Mouse (Mus musculus): Measurements from ENCODE around the gene Flii.

GRCm38 (mm10) chr11:60729217-60729641, 2.2 kb upstream of the Flii start:
- TF ChIP-seq CTCF (IDR thresholded peaks at IDR 0.05; ENCODE audit: control insufficient read depth, insufficient read depth, insufficient replicate concordance, low read depth, low read length) (no peak), POLR2A (IDR thresholded peaks at IDR 0.05; ENCODE audit: control insufficient read depth, low read depth, low read length) (no peak)
